Mouse (Mus musculus) retina, embryonic 14.5 days (tissue): ENCODE data around the gene Vgll4.
"Not testable (repeated sequence)": the region's sequence is repeated elsewhere in the genome, so short reads cannot be mapped to it uniquely, and the experiment has no call there.

Source experiments
- DNase-seq: peaks from one replicate; pipeline ENCODE4 v3.0.0-alpha.2; 2015; ENCODE audit warnings: low spot score

Vgll4 gene

DNA sequence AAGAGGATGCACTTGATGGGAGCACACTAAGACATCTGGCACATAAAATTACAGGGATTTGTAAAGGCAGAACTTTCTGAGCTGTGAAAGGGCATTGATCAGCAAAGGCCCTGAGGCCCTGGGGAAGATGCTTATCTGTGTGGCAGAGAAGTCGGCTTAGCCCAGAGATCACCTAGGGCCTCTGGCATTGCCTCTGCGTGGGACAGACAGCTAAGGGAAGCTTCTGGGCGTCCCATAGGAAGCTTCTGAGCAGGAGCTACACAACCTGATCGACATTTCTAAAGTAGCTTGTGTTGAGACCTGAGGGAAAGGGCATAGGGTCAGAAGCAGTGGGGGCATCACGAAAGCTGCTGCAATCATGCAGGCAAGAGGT is 32.9 kb downstream of the Vgll4 start:
- no peak for DNase-seq

DNA sequence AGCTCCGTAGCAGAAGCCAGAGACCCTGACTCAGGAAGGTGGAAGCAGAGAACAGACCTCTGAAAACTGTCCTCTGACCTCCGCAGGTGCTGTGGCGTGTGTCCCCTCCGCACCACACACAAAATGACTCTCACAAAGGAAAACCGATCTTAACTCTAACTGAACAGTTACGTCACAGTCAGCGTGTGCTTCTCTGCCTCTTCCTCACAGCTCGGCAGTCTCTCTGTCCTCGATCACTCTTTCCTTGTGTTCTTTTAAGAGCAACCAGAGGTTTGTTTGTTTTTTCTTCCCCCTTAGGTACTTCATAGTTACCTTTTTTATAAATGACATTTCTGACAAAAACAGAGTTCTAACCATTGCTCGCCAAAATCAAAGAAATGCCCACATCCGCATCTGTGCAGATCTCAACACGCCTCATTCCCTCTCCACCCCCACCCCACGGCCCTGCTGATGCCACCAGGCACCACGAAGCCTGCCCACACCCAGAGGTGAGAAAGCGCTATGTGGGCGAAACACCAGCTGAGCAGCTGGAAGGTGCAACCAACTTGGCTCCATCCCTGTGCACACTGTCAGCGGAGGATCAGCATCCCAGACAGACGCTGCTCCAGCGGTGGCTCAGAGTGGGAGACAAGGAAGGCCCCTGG is 33.4 kb downstream of the Vgll4 start:
- DNase-seq = no peak

DNA sequence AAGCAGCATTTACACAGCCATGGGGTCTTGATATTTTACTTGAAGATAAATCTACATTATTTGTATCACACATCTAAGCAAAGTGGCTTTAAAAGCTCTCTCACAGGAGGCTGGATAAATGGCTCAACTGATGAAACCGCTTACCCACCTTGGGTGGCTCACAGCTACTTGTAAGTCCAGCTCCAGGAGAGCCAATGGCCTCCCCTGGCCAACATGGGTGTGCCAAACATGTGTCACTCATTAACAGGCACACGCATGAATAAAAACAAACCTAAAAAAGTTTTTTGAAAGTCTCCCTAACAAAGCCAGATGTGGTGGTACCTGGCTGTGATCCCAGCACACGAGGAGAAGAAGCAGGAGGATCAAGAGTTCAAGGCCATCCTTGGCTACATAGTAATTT is 34.4 kb downstream of the Vgll4 start:
- DNase-seq = no peak

DNA sequence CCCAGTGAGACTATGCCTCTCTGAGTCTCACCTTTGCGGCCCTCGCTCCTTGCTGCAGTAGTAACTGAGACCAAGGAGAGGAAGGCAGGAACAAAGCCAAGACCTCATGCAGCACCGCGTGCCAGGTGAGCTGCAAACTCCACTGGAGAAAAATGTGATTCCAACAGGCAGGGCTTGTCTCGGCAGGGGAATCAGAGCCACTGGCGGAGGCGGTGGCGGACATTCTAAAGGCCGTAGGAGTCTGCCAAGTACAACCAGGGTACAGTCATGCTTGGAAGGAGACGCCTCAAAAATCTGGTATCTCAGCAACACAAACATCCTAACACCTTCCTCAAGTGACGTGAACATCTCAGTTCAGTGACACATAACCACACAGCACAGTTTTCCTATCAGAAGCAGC is 35.7 kb downstream of the Vgll4 start:
- no peak for DNase-seq

DNA sequence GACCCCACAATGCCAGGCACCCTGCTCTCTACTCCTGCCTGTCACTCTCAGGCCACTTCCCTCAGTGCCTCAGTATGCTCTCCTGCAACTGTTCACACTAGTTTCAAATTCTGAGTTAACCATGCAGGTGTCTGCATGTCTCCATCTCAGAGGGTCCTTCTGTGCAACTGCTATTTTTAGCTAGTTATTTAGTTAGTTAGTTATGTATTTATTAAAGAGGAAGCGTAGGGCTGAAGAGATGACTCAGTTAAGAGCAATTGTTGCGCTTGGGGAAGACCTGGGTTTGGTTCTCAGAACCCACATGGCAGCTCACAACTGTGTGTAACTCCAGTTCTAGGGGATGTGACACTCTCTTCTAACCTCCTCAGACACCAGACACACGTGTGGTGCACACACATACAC is 36.8 kb downstream of the Vgll4 start:
- DNase-seq = no peak

DNA sequence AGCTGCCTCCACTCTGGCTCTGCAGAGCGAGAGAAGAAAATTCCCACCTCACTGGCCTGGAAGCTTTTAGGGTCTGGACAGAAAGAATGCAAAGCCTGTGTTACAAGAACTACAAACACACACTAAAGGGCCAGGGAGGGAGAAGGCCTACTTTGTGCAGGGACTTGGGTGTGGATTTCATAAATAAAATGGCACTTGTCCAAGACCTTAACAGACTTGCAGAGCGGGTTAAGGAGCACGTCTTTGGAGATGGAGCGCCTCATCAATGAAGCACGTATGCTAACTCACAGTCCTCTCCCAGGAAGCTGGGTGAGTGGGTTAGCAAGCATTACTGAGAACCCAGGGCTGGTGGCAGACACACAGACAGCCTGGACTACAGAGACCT is 37.7 kb downstream of the Vgll4 start:
- DNase-seq = no peak

DNA sequence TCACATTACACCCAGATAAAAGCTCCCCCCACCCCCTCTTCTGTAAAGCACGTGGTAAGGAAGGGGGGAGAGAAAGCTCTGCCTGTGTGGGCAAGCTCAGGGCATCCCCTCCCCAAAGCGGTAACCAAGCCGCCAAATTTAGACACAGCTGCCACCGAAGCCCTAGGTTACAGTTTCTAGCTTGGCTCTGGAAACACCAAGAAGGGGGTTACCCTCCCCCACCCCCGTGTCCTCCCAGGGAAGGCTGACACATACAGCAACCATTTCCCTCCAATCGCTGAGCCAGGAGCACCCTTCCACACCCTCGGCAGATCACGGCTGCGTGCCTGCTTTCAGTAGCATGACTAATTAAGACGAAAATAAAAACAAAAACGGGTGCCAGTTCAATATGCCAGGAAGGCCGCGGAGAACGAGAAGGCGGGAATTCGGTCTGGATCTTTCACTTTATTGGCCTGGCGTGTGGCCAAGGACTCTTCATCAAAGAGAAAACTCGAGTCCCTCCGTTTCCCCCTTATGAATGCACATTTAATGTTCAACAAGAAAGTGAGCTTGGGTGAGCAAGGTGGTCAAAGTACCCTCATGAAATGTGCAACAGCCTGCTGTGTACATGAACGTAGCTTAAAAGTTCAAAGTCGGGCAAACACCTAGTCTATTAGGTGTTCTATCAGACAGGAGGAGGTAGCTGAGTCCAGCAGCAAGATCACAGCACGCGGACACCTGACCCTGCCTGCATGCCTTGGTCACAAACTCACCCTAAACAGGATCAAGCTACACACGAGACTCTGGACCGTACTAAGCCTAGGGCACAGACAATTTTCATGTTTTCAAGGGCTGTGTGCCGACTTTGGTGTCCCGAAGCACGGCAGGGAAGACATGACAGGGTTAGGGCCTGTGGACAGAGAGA is 38.3 kb downstream of the Vgll4 start:
- DNase-seq = no peak

DNA sequence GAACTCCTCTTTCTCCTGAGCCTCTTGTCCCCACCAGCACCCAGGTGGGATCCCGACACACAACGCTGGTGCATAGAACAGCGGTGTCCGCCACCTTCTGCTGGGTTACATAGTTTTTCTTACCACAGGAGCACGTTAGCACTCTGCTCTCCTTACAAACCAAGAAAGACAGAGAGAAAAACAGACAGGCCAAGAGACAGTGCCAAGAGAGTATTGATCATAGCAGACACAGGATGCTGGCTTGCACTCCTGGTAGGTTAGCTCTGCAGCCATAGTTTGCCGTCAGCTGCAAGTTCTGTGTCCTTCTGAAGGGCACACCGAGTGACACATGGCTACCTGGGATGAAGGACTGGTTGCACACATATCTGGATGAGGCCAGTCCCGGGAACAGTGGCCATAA is 39.1 kb downstream of the Vgll4 start:
- no peak for DNase-seq

DNA sequence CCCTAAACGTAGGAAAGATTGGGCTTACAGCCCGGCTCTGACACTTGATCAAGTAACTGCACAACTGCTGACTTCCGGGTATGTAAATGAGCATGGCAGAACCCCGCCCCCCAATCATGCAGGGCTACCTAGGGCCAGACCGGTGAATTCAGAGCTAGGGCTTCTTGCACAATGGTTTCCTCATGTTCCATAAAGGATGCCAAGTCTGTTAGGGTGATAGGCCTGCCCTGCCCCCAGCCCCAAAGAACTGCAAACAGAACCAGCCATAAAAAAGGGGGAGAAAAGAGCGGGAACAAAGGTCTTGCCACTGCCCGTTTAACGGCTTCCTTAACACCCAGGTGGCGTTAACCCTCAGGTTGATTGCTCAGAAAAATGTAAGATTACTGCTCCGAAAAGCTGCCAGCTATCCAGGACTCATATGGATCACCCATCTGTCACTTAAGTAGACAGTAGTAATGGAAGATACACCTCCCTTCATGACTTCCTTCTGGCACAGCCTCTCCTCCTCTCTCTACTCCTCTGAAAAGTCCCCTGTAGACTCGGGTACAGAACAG is 39.7 kb downstream of the Vgll4 start:
- DNase-seq = peak; percentile 7

DNA sequence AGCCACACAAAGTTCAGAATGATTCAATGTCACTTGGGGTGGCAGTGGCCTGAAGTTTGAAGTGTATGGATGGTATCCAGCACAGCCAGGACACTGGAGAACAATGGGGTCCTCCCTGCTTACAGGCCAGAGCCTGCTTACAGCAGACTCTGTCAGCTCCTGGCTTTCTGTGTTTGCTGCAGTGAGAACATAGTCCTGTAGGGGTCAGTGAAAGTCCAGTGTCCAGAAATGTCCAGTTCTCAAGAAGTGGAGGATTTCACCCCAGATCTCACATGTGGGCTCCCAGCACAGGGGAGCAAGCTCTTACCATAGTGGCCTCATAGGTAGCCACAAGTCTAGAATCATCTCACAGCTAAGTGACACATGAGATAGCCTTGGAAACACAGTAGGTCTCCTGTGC is 40.4 kb downstream of the Vgll4 start:
- DNase-seq = peak; percentile 68

DNA sequence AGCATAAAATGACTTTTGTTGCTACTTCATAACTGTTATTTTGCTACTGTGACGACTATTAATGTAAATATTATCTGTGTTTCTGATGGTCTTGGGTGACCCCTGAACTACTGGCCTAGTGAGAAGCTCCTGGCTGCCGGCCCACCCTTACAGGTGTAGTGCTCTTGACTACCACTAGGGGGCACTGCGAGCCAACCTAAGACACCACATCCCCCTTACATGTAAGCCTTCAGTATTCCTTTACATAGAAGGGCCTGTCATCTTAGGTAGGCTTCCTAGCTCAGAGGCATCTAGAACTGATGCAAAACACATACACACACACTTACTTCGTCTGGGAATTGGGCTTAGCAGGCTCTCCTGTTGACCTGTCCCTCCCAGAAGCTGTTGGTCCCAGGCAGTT is 41.3 kb downstream of the Vgll4 start:
- DNase-seq = peak; percentile 88

DNA sequence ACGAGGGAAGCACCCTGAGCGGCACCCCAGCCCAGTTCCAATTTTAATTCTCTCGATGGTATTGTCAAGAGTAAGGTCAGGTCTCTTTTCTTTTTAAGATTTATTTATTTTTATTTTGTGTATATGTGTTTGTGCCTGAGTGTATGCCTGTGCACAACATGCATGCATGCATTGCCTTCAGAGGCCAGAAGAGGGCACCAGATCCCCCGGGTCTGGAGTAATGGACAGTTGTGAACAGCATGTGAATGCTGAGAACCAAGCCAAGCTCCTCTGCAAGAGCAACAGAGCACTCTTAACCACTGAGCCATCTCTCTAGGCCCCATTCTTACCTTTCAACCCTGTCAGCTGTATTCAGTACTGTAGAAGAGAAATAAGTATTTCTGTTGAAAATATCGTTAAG is 42.4 kb downstream of the Vgll4 start:
- no peak for DNase-seq

DNA sequence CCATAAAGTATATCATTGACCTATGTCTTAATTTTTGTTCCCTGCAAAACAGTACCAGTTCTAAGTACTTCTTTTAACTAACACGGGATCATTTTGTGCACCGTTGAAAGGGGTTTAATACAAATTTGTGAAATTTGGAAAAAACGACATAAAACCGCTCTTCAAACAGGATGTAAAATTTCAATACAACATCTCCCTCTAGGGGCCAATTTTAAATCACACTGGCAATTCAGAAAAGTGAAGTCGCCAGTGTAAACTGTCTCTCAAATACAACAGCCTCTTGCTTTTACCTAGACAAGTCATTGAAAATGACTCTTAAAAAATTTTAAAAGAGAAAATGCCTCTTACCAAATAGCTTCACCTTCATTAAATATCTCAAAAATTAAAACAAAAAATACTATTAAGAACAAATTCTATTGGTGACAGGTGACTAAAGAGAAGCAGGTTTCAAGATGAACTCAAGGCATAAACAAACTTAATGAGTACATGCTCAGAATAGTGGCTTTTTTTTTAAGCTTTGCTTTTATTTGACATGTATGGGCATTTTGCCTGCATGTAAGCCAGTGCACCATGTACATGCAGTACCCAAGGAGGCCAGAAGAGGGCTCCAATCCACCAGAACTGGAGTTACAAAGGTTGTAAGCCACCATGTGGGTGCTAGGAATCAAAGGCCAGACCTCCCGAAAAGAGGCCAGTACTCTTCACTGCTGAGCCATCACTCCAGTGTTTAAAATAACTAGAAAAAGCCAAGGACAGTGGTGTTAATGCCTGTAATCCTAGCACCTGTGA is 43.2 kb downstream of the Vgll4 start:
- peak; percentile 77 for DNase-seq

DNA sequence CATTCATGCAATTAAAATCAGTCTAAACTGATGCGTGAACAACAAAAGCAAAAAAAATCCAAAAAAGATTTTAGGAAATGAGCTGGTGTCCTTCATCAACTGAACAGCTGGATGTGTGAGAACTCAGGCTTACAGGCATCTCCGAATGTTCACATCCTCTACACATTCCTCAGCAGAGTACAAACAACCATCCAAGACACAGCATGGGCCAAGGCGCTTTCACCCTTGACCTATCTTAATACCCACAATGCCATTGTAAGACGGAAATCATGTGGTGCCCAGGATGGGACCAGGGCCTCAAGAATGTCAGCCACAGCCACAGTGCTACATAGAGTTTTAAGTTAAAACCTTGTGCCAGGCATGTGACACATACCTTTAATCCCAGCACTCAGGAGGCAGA is 44.6 kb downstream of the Vgll4 start:
- no peak for DNase-seq

DNA sequence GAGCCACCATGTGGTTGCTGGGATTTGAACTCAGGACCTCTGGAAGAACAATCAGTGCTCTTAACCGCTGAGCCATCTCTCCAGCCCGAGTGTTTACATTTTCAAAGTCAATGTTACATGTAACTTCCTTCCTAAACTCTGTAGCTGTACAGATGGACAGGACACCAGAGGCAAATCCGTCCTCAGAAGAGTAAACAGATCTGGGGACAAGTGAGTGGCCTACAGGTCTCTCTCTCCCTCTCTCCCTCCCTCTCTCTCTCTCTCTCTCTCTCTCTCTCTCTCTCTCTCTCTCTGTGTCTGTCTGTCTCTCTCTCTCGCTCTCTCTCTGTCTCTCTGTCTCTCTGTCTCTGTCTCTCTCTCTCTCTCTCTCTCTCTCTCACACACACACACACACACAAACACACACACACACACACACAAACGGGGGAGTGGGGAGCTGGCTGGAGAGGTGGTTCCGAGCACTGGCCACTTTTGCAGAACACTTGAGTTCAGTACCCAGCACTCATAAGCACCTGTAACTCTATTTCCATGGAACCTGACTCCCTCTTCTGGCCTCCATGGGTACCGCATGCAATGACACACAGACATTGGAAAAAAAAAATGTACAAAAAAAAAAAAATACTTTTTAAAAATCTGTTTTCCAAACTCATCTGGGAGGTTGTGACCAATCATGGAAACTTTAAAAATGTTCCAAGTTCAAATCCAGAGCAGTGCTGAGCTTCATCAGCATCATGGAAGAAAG is 47.3 kb downstream of the Vgll4 start:
- not testable (repeated sequence) for DNase-seq

DNA sequence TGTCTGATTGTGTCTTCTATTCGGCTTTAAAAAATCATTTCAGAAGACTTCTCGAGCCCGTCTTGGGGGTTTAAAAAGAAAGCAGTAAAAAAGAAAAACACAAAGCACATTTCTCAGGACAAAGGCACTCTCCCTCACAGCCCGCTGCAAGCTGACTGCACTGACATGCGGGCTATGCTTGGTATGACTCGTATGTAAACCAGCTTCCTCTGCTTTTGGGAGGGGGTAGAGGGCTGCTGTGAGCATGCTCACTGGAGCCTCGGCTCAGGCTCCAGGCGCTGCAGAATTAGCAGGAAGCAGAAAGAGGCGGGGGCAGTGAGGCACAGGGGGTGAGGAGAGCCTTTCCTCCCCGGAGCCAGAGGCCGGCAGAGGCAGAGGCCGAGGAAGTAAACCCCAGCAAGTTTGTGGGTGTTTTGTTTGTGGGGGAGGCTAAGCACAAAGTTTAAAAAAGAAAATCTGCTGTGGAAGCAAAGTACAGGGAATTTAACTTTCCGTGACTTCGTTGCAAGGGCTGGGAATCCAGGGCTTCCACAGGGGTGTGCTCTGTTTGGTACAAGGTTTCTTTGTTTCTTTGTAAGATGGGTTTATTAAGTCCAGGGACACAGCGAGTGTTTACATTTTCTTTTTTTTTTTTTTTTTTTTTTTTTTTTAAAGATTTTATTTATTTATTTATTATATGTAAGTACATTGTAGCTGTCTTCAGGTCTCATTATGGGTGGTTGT is 48.0 kb downstream of the Vgll4 start:
- peak; percentile 90 for DNase-seq

DNA sequence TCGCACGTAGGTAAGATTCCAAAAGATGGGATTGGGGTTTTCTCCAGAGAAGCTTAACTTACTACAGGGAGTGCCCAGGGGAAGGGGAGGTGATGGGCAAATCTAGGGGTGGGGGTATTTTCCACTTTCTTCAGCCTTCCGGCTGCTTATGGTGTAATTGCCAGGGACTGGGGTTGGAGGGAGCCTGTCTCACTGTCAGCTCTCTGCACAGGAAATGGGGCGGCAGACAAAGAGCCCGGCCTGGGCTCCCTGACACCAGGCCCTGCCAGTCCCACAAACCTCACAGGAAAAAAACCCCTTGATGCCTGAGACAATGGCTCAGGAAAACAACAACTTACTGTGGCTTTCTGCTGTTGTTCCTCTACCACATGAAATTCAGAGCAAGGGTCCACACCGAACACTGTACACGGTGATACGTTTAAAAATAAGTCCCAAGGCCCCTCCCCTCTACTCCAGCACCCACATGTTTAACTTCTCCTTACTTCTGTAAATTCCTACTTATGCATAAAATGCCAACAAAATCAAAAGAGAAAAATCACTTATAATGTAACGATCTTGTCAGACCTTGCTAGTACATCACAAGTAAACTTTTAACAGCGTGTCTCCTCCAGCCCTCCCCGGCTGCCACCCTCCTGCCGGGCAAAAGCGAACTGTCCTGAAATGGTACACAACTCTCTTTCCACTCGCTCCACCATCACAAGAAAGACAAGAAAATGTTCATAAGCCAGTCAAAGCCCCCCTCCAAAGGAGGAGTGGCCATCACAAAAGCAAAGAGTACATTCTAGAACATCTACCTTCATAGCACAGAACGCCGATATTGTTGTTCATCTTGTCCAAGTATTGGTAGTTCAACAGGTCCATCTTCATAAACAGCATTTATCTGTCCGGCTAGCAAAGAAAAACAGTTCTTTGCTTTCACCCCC is 49.0 kb downstream of the Vgll4 start:
- peak; percentile 67 for DNase-seq

DNA sequence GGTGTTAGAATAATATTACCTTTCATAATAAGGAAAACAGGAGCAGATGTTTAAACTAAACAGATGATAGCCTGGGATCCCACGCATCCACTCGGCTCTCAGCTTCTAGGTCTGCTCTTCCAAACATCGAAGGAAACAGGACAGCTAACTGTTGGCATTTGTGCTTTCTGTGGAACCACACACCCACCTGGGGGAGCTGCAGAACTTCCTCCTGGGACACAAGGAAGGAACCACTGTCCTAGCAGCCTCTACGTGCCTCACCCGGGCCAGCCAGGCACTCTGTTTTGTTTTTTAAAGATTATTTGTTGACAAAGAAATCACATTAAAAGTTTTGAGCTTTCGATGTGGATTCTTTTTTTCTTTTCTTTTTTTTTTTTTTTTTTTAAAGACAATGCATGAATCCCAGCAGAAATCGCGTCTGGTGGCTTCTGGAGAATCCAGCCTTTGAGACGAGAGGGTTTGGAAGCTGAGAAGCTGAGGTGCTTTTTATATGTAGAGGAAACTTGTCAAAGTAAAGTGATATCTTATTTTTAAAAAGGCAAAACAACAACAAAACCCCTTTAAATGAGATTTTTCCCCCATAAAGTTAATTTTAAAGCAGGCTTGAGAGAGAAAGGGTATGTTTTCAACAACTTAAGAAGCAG is 50.0 kb downstream of the Vgll4 start:
- no peak for DNase-seq

DNA sequence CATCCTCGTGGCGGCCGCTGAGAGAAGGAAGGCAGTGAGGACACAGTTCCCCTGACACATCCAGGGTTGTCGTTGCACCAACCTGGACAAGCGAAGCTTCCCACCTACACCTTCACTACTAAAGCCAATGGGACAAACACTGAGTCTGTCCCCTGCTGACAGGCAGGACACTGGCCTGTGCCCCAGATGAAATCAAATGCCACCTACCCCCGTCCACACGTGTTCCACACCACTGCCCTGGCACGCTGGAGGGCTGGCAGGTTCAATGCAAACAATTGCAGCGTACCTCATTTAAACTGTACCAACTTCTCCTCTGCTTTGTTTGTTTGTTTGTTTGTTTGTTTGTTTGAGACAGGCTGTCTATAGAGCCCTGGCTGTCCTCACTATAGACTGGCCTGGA is 50.8 kb downstream of the Vgll4 start:
- no peak for DNase-seq
